Mouse (Mus musculus) 416B (cell line): ENCODE measurements around the gene Ankrd52.
A peak's percentile ranks its signal among the peaks of the same experiment; 100 is the strongest.

ENCODE experiments used
- DNase-seq: peaks from one replicate; pipeline ENCODE4 v3.0.0; 2011; ENCODE audit warnings: low read depth

Ankrd52 gene

DNA sequence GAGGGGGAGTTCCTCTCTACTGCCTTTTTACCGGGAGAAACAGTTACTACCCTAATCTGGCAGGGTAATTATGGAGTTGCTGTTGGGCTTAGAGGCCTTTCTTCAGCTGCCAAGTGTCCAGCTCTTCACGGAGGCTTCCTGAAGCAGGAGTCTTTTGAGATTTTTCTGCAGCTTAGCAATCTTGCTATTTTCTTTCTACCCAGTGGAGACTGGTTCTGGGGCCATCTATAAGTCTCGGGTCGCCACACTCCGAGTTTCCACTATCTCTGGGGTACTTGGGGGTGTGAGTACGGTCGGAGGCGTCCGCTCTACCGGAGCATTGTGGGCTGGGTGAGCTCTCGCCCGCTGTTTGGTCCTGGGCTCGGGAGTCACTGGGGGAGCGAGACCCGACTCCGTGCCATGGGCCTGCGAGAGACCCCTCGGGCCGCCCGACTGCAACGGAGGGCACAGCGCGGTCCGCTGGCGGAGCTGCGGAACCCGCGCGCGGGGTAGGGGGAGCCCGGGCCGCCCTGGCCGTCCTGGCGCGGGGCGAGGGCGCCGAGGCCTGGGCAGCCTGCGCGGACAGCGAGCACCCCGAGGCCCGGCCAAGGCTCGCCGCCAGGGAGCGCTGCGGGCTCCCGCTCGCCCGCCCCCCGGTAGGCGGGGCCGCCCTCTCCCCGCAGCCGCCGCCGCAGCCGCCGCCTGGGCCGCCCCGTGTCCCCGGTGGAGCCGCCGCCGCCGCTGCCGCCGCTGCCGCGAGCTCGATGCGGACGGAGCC, at the start of gene Ankrd52:
Gene Ankrd52 (plus strand): TSS at position 661 of the 757 bp plus-strand sequence.
- DNase-seq = peak; percentile 75

DNA sequence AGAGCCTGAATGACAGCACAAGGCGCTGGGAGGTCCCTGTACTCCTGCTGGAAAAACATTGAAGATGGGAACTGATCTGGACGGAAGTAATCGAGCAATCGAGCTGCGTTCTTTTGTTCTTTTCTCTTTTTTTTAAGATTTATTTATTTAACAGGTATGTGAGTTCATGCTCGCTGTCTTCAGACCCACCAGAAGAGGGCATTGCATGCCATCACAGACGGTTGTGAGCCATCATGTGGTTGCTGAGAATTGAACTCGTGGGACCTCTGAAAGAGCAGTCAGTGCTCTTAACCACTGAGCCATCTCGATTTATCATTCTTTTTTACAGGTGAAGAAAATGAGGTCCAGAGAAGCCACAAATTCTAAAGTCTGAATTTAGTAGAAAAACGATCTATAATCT, 49.3 kb upstream of the Ankrd52 start:
- DNase-seq = peak; percentile 53

DNA sequence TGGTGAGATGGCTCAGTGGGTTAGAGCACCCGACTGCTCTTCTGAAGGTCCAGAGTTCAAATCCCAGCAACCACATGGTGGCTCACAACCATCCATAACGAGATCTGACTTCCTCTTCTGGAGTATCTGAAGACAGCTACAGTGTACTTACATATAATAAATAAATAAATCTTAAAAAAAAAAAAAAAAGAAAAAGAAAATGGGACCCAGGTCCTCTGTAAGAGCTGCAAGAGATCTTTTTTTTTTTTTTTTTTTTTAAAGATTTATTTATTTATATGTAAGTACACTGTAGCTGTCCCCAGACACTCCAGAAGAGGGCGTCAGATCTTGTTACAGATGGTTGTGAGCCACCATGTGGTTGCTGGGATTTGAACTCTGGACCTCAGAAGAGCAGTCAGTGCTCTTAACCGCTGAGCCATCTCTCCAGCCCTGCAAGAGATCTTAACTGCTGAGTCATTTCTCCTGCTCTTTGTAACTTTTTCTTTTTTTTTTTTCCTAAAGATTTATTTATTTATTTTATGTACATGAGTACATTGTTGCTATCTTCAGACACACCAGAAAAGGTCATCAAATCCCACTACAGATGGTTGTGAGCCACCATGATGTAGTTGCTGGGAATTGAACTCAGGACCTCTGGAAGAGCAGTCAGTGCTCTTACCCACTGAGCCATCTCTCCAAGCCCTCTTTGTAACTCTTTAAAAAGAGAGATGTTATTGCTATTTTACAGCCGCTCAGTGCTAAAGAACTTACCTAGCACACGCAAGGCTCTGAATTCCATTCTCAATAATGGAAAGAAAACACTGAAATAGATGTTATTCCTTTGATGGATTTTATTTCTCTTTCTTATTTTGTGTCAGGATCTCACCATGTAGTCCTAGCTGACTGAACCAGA, 44.3 kb upstream of the Ankrd52 start:
- peak; percentile 43 for DNase-seq

DNA sequence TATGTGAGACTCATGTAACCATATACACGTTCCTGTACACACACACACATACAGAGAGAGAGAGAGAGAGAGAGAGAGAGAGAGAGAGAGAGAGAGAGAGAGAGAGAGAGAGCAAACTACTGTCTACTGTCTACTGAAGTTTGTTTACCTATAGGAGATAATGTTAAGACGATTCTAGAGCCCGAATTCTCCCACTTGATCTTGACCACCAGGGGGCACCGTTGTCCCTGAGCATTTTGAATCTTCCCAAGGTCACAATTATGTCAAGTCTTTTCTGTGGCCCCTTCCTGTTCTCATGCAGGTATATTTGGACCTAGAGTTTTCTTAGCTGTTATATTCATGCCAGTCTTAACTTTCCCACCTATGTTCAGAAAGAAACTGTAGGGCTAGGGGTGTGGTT, 41.3 kb upstream of the Ankrd52 start:
- DNase-seq = peak; percentile 87

DNA sequence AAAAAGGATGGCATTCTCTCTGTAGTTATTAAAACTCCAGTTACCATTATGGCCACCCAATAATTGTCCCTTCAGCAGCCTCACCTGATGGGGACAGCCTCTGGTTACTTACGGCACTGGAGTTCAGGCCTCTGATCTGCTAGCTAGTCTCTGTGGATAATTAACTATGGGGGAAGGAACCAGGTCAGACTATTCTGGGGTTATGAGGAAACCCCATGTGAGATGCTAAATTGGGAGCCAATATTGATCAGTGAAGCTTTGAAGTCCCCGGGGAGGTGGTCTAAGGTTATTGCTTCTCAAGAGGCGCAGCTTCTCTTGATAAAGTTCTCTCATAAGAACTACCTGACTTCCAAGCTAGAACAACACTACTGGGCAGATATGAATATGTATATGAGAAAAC, 40.7 kb upstream of the Ankrd52 start:
- no peak for DNase-seq

DNA sequence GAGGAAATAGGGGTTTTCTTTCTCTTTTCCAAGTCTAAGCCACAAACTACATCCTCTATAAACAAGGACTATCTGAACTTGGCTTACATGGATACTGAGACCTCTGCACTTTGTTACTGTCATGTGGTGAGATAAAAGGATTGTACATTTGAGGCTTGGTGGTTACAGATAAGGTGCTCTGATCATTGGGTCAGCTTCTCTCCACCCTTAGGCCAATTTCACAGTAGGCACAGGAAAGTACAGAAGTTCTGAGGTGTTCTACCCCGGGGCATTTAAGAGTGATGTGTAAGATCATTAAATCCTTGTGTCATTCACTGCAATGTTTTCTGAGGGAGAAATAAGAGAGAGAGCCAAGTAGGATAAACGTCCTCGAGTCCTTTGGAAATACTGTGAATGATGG, 40.3 kb upstream of the Ankrd52 start:
- no peak for DNase-seq

DNA sequence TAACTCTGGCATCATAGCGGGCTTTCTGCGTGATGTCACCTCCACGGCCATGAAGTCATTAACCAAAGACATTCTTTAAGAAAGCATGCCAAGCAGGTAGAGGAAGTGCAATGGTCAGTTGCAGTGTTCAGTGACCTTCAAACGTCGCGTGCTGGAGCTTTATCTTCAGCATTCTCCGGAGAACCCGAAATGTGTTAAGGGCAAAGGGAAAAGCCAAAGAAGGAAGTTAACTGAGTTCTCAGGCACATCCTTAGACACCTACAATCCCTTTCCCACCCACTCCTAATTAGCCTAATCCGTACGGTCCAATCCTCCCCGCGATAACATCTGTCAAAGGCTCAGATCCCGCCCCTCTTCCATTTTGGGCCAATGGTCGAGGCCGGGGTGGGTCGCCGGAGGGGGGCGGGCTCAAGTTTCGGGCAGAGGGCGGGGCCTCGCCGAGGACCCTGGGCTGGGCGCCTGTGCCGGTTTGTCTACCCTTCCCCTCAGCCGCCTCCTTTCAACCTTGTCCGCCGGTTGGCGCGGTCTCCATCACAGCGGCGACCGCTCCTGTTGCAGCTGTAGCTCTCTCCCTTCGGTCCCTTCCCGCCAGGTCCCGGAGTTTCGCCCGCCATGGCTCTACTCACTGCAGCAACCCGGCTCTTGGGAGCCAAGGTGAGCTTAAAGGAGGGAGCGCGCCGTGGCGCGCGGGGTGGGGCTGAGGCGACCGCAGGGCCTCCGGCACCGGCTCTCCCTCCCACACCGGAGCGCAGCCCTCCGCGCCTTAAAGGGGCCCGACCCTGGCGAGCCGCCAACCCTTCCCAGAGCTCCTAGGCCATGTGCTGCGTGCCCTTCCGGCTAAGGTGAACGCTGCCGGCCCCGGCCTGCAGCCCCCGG, 39.4 kb upstream of the Ankrd52 start, which contains the start of gene Cs:
Gene Cs (plus strand): TSS at position 429 of the 876 bp plus-strand sequence.
- peak; percentile 99 for DNase-seq

DNA sequence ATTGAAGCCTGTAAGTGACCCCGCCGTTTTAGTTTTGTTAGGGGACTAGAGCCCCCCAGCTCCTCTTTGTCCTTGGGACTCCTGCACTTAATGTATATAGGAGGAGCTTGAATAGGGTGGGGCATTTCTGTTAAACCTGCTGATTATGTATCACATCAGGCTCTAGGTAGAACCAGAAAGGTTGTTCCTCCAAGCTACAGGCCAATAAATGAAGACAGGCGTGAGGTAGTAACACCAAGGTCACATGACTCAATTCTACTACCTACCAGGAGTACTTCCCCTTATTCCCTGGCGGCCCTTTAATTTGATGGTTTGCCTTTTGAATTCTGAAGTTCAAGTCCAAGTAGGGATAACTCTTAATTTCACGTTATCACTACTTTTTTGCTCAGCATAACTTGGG, 38.5 kb upstream of the Ankrd52 start:
- peak; percentile 79 for DNase-seq

DNA sequence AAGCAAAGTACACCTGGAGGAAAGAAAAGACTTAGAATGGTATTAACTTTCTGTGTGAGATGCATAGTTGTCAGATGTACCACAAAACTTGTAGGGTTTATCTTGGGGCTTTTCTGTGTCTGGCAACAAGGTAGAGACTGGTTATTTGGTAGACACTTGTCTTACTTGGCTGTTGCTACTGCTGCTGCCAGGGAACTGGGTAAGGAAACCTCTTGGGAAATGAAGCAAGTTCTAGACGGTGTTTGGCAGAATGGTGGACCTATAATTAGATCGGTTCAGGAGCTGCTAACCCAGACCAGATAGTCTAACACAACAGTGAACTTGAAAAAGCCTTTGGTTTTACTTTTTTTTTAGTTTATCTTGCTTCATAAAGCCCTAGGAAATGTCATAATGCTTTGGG, 38.0 kb upstream of the Ankrd52 start:
- DNase-seq = no peak

DNA sequence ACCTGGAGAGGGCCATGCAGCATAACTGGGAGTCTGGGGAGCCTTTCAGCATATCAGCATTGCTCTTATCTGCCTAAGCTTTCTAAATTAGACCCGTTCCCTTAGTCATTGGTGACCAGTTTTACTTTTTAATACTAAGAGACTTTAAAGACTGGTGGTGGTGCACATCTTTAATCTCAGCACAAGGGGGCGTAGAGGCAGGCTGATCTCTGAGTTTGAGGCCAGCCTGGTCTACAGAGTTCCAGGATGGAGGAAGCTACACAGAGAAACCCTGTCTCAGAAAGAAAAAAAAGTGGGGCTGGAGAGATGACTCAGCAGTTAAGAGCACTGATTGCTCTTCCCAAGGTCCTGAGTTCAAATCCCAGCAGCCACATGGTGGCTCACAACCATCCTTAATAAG, 36.7 kb upstream of the Ankrd52 start:
- DNase-seq = peak; percentile 55

DNA sequence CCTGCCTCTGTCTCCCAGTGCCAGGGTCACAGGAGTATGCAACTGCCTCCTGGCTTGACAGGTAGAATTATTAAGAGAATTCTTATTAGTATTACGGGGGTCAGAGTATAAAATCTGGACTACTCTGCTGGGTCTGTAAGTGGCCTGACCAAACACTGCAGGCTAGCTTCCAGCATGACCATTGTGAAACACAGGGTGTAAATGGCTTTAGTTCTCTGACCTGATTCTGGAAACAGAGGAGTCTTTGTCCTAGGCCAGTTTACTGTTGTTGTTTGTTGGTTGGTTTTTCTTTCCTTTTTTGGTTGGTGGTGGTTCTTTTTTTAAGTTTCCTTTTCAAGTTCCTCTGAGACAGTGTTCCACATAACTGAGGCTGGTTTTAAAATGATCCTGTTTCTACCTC, 33.5 kb upstream of the Ankrd52 start:
- DNase-seq = peak; percentile 27

DNA sequence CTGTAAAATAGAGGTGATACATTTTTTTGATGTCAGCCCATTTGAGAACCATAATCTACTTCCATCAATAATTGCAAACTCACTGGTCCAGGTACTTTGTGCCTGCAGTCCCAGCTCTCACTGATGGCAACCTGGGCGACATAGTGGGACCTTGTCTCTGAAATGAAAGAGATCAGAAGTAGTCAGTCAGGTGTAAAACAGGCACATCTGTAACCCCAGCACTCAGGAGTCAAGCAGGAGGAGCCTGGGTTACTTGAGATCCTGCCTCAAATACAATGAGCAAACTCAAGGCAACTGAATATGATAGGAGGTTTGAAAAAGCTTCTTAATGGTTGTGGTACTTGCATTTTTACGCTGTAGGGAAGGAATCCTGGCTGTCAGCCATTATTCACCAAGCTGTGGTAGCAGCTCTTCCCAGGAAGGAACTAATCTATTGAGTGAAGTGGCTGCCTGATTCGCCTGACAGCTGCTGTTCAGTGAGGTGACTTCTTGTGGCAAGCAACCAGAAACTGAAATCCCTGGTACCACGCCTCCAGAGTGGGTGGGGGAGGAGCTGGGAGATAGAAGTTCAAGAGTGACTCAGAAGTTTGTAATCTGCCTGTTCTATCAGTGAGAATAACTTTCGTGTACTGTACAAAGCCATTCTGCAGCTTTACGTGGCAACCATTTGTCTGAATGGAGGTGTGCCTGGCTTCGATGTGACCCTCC, 32.2 kb upstream of the Ankrd52 start:
- peak; percentile 99 for DNase-seq

DNA sequence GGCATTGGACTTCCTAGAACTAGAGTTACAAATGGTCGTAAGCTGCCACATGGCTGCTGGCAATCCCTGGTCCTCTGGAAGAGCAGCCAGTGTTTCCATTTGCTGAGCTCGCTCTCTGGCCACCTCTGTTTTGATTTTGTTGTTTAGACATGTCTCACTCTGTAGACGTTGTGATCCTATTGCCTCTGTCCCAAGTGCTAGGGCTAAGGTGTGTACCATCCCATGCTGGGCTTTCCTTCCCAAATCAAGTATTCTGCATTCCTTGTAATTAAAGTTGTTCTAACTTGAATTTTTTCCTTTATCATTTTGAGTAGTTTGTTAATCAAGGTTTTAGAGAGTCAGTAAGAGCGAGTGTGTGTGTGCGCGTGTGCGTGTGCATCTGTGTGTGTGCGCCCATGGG, 29.4 kb upstream of the Ankrd52 start:
- DNase-seq = no peak

DNA sequence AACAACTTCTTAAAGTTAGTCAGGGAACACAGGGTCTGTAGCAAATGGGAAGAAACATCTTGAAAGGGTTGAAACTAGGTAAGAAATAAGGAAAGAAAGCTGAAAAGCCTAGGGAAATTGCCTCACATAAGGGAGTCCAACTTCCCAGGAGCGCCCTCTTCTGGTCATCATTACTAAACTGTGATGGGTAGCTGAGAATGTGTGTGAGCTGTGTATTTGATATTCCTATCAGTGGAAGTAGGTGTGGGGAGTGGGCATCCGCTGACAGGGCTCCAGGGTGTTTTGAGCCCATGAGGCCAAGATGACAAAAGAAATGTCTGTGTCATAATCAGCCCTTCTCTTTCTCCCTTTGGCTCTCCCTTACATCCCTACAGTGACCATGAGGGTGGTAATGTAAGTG, 18.1 kb upstream of the Ankrd52 start:
- peak; percentile 70 for DNase-seq

DNA sequence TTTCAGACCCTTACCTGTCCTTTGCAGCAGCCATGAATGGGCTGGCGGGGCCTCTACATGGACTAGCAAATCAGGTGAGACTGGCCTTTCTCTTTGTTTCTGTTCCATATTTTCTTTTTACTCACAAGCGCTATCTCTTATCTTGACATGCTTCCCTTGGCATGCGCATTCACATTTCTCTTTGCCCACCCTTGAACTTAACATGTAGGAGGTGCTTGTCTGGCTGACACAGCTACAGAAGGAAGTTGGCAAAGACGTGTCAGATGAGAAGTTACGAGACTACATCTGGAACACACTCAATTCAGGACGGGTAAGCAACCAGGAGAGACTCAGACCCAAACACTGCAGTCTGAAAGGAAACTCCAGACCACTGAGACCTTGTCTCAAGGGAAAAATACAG, 17.7 kb upstream of the Ankrd52 start:
- DNase-seq = no peak

DNA sequence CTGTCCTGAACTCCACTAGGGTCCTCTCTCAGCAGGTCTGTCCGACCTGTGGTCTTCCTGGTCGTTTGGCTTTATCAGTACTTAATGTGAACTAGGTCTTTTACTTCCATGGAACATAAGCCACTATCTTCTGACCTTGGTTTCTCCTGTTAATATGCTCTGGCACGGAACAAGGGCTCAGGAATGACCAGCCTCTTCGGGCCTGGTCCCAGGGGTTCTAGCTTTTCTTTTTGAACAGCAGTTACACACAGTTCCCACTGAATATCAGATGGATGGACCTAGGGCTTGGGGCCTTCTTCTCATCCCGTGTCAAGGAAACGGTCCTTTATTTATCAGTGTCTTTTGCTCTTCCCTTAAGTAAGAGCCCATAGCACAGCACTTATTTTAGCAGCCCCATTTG, 15.1 kb upstream of the Ankrd52 start:
- no peak for DNase-seq

DNA sequence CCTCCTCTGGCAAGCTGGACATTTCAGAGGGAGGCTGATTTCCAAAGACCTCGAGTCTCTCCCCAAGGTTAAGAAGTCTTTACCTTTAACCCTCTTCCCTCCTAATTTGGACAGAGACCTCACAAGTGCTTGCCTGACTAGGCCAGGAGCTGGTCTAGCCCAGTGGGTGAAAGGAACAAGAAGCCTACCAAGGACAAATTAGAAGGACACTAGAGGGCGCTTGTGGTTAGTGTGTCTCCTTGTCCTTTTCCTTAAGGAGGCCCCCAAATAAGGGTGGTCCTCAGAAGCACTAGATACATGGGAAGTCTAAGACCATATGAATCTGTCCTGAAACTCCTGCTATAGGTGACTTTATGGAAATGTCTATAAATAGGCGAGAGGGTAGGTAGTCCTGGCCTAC, 14.3 kb upstream of the Ankrd52 start:
- DNase-seq = peak; percentile 68

DNA sequence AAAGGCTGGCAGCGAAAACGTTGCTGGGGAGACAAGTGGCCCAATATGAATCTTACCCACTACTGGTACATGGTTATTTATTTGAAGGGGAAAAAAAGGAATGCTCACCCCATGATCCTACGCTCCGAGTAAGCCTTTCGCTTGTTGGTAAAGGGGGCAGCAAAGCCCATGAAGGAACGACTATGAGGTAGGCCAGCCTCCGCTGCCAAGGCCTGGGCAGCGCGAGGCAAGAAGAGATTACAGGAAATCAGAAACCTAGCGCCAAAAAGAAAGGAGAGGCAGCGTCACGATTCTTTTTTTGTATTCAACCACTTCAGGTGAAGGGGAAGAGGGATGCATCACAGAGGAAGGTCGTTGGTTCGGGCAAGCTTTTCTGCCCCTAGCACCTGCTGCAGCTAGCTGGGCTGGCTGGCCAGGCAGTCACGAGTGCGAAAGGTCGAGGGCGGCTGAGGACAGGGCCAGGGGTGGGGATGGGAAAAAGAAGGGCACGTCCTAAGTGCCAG, 9.0 kb upstream of the Ankrd52 start:
- peak; percentile 36 for DNase-seq

DNA sequence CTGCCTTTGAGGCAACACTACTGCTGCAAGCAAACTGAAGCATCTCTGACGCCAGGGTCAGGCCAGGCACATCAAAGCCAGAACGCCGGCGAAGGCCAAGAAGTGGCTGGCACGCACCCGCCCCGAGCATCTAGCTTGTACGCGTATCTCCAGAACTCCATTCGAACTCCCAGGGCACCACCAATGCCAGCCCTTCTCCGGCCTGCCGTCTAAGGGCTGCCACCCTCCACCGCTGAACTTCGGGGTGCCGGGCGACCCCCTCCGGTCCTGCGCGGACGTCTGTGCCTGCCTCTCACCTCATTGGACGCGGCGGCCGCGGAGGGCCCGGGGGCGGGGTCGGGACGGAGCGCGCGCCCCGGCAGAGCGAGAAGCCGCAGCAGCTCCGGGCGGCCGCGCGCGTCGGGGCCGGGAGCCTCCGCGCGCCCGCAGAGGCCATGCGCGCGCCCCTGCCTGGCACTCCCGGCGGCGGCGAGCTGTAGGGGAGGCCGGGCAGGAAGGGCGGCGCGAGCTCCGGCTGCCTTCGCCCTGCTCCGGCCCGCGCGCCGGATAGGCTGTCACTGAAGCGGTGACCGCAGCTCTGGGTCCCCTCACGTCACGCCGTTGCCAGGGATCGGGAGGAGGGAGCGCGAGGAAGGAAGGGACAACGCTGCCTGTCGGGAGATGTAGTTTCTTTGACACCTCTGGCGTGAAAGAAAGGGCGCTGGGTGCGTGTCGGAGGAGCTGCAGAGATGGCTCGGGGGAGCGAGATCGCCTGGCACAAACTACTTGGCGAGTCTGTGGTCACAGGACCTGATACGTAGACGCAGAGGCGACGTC, 8.3 kb upstream of the Ankrd52 start, which contains the start of gene Coq10a:
Gene Coq10a (minus strand): TSS at position 596 of the 816 bp plus-strand sequence.
- peak; percentile 95 for DNase-seq

DNA sequence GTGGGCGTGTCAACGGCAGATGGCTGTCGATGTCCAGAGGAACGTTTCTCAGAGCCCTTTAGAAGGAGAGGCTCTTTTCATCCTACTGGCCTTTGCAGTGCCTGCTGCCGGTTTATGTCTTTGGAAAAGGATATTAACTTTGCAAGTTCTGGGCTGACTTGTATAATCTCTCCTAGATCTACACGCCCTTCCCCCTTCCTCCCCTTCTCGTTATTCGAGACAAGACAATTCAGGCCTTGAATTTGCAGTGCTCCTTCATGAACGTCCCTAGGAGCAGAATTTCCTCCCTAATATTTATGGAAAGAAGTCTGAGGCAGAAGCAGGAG, 7.7 kb upstream of the Ankrd52 start:
- no peak for DNase-seq

DNA sequence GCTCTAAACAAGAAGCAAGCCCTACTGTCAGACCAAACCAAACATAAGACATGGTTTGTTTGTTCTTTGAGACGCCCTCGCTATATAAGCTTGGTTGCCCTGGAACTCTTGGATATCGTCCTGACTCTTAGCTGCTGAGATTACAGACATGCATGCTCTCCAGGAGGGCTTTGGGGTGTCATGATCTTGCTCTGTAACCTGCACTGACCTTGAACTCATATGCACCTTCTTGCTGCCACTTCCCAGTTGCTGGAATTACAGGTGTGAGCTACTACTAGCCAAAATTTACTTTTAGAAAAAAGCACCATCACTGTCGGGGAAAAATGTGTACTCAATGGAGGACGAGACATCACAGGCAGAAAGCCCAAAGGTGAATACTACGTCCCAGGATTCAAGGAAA, 7.3 kb upstream of the Ankrd52 start:
- no peak for DNase-seq
